Mouse (Mus musculus) neural tube, embryonic 12.5 days (tissue): ENCODE measurements around the gene Haao. TPM values are rescaled to one million over a fixed set of nuclear protein-coding genes. Genes with fewer than 3 reads are reported as not detected.

ENCODE experiments used
- ATAC-seq: fragments of 200-750 bp; cut with Nextera tagmentation; 2 replicates; pipeline ENCODE4 v1.8.0; 2017; ENCODE audit warnings: low read depth, mild to moderate bottlenecking, moderate TSS enrichment, moderate library complexity; ENCODE audit not compliant: low FRiP score
- H3K27ac ChIP-seq: fragments of 300-500 bp; sonication (generic); 2 replicates; pipeline ENCODE4 v1.5.1; 2016
- H3K27me3 ChIP-seq: fragments of 300-500 bp; sonication (generic); replicated peaks from 2 replicates; pipeline ENCODE4 v1.6.1; 2016; ENCODE audit warnings: mild to moderate bottlenecking
- H3K36me3 ChIP-seq: fragments of 300-500 bp; sonication (generic); 2 replicates; pipeline ENCODE4 v1.6.1; 2016; ENCODE audit warnings: mild to moderate bottlenecking
- H3K4me1 ChIP-seq: fragments of 300-500 bp; sonication (generic); 2 replicates; pipeline ENCODE4 v1.6.1; 2016
- H3K4me2 ChIP-seq: fragments of 300-500 bp; sonication (generic); replicated peaks from 2 replicates; pipeline ENCODE4 v1.6.1; 2016; ENCODE audit warnings: mild to moderate bottlenecking
- H3K4me3 ChIP-seq: fragments of 300-500 bp; sonication (generic); 2 replicates; pipeline ENCODE4 v1.5.1; 2016
- H3K9ac ChIP-seq: fragments of 300-500 bp; sonication (generic); 2 replicates; pipeline ENCODE4 v1.6.1; 2016; ENCODE audit warnings: mild to moderate bottlenecking
- H3K9me3 ChIP-seq: fragments of 300-500 bp; sonication (generic); 2 replicates; pipeline ENCODE4 v1.6.1; 2016; ENCODE audit warnings: mild to moderate bottlenecking
- WGBS: fragments of 180-500 bp; shearing (Covaris S2); methylation state at CpG from one replicate; pipeline ENCODE4 v1.1.7; 2016; 5-methylcytosine and 5-hydroxymethylcytosine counted together
- polyA plus RNA-seq: library from polyadenylated mRNA; unstranded; fragments of >200 nt; fragmentation: Nextera tagmentation; extraction: Ambion mirVana; gene quantifications from 2 replicates; pipeline ENCODE4 v1.2.1, GENCODE M21; 2016

Haao gene
- not detected in 2 replicates for polyA plus RNA-seq

- Histone ChIP-seq H3K36me3 (no peaks in the 10 kb centered on the region), H3K27ac (no peak within 1 kb of the TSS), H3K9me3 (no peaks in the 10 kb centered on the region), H3K4me1 (peaks cover 4% of the 10 kb centered on the region; the same call in 1 of the 2 replicates), H3K9ac (no peak within 1 kb of the TSS), H3K4me2 (no peak within 1 kb of the TSS), H3K4me3 (no peak within 1 kb of the TSS), H3K27me3 (no peaks in the 10 kb centered on the region)
- ATAC-seq = no peak
- 83% methylated on average over 3 of the region's 3 CpGs for WGBS
Observed at GRCm38 (mm10) chr17:83847815-83848214, at the start of gene Haao. Gene Haao (minus strand): TSS chr17:83847963.

GRCm38 (mm10) chr17:83897361-83897799, 49.6 kb upstream of the Haao start:
- no peak for ATAC-seq
- 73% methylated on average over 8 of the region's 8 CpGs for WGBS

GRCm38 (mm10) chr17:83896723-83897122, 49.0 kb upstream of the Haao start:
- H3K4me3 ChIP-seq = no peak overlapping the region
- peaks cover 7% of the 10 kb centered on the region; the same call in 1 of the 2 replicates for H3K4me1 ChIP-seq
- no peaks in the 10 kb centered on the region for H3K36me3 ChIP-seq
- H3K9ac ChIP-seq = no peak overlapping the region
- no peak overlapping the region for H3K27ac ChIP-seq
- H3K9me3 ChIP-seq = no peaks in the 10 kb centered on the region
- no peak for ATAC-seq
- H3K27me3 ChIP-seq = no peaks in the 10 kb centered on the region
- H3K4me2 ChIP-seq = no peak overlapping the region
- WGBS = 26% methylated on average over 10 of the region's 10 CpGs

More at GRCm38 (mm10) chr17:83897361-83897799, 49.6 kb upstream of the Haao start:
- Histone ChIP-seq H3K27me3 (no peaks in the 10 kb centered on the region; the same call in 1 of the 2 replicates), H3K36me3 (no peaks in the 10 kb centered on the region), H3K4me2 (no peak overlapping the region), H3K9ac (no peak overlapping the region), H3K4me1 (peaks cover 7% of the 10 kb centered on the region), H3K9me3 (no peaks in the 10 kb centered on the region), H3K4me3 (no peak overlapping the region), H3K27ac (no peak overlapping the region)

- WGBS = 50% methylated on average over 8 of the region's 8 CpGs
- Histone ChIP-seq H3K4me1 (peaks cover 12% of the 10 kb centered on the region), H3K36me3 (no peaks in the 10 kb centered on the region), H3K9me3 (no peaks in the 10 kb centered on the region), H3K27me3 (no peaks in the 10 kb centered on the region), H3K9ac (no peak overlapping the region), H3K4me2 (no peak overlapping the region), H3K27ac (no peak overlapping the region), H3K4me3 (no peak overlapping the region)
- no peak for ATAC-seq
Observed at GRCm38 (mm10) chr17:83895321-83895770, 47.6 kb upstream of the Haao start.

- Histone ChIP-seq H3K4me2 (no peak overlapping the region), H3K4me1 (peaks cover 21% of the 10 kb centered on the region), H3K9ac (no peak overlapping the region), H3K9me3 (no peaks in the 10 kb centered on the region), H3K27me3 (no peaks in the 10 kb centered on the region), H3K4me3 (no peak overlapping the region), H3K27ac (no peak overlapping the region), H3K36me3 (no peaks in the 10 kb centered on the region)
- WGBS = 92% methylated on average over 4 of the region's 4 CpGs
- no peak for ATAC-seq
Observed at GRCm38 (mm10) chr17:83893134-83893533, 45.4 kb upstream of the Haao start.

- Histone ChIP-seq H3K4me1 (peaks cover 21% of the 10 kb centered on the region), H3K9me3 (no peaks in the 10 kb centered on the region), H3K36me3 (no peaks in the 10 kb centered on the region), H3K27ac (no peak overlapping the region), H3K4me2 (no peak overlapping the region), H3K27me3 (no peaks in the 10 kb centered on the region), H3K4me3 (no peak overlapping the region), H3K9ac (no peak overlapping the region)
- ATAC-seq = no peak
- 76% methylated on average over 9 of the region's 9 CpGs for WGBS
Observed at GRCm38 (mm10) chr17:83891864-83892263, 44.1 kb upstream of the Haao start.

- no peak overlapping the region for H3K4me2 ChIP-seq
- 48% methylated on average over 5 of the region's 5 CpGs for WGBS
Observed at GRCm38 (mm10) chr17:83890373-83890696, 42.6 kb upstream of the Haao start.

GRCm38 (mm10) chr17:83889691-83890372, 42.1 kb upstream of the Haao start:
- no peaks in the 10 kb centered on the region for H3K9me3 ChIP-seq
- no peak overlapping the region for H3K4me2 ChIP-seq
- no peaks in the 10 kb centered on the region for H3K27me3 ChIP-seq
- no peak for ATAC-seq
- peaks cover 14% of the 10 kb centered on the region for H3K4me1 ChIP-seq
- WGBS = 44% methylated on average over 13 of the region's 13 CpGs
- H3K4me3 ChIP-seq = no peak overlapping the region
- H3K27ac ChIP-seq = no peak overlapping the region
- no peak overlapping the region for H3K9ac ChIP-seq
- H3K36me3 ChIP-seq = no peaks in the 10 kb centered on the region

More at GRCm38 (mm10) chr17:83890373-83890696, 42.6 kb upstream of the Haao start:
- H3K4me3 ChIP-seq = no peak overlapping the region
- no peak for ATAC-seq
- H3K9ac ChIP-seq = no peak overlapping the region
- H3K36me3 ChIP-seq = no peaks in the 10 kb centered on the region
- no peaks in the 10 kb centered on the region for H3K9me3 ChIP-seq
- H3K4me1 ChIP-seq = peaks cover 17% of the 10 kb centered on the region
- H3K27me3 ChIP-seq = no peaks in the 10 kb centered on the region
- no peak overlapping the region for H3K27ac ChIP-seq

- H3K4me3 ChIP-seq = no peak overlapping the region
- no peaks in the 10 kb centered on the region for H3K27me3 ChIP-seq
- H3K4me2 ChIP-seq = no peak overlapping the region
- H3K9me3 ChIP-seq = no peaks in the 10 kb centered on the region
- no peak for ATAC-seq
- no peak overlapping the region for H3K9ac ChIP-seq
- H3K27ac ChIP-seq = no peak overlapping the region
- 86% methylated on average over 5 of the region's 5 CpGs for WGBS
- no peaks in the 10 kb centered on the region for H3K36me3 ChIP-seq
- peaks cover 14% of the 10 kb centered on the region for H3K4me1 ChIP-seq
Observed at GRCm38 (mm10) chr17:83889329-83889690, 41.5 kb upstream of the Haao start.

- Histone ChIP-seq H3K9ac (no peak overlapping the region), H3K36me3 (no peaks in the 10 kb centered on the region), H3K27ac (no peak overlapping the region), H3K4me3 (no peak overlapping the region), H3K4me1 (peaks cover 14% of the 10 kb centered on the region), H3K27me3 (no peaks in the 10 kb centered on the region), H3K9me3 (no peaks in the 10 kb centered on the region), H3K4me2 (no peak overlapping the region)
- no peak for ATAC-seq
- 81% methylated on average over 5 of the region's 5 CpGs for WGBS
Observed at GRCm38 (mm10) chr17:83887241-83887640, 39.5 kb upstream of the Haao start.

GRCm38 (mm10) chr17:83886395-83886794, 38.6 kb upstream of the Haao start:
- Histone ChIP-seq H3K27ac (no peak overlapping the region), H3K9ac (no peak overlapping the region), H3K36me3 (no peaks in the 10 kb centered on the region), H3K27me3 (no peaks in the 10 kb centered on the region), H3K4me1 (peaks cover 14% of the 10 kb centered on the region), H3K4me2 (no peak overlapping the region), H3K9me3 (no peaks in the 10 kb centered on the region), H3K4me3 (no peak overlapping the region)
- WGBS = 82% methylated on average over 3 of the region's 3 CpGs
- ATAC-seq = no peak

- no peak for ATAC-seq
- H3K27ac ChIP-seq = no peak overlapping the region
- H3K36me3 ChIP-seq = no peaks in the 10 kb centered on the region
- no peak overlapping the region for H3K4me2 ChIP-seq
- H3K9me3 ChIP-seq = no peaks in the 10 kb centered on the region
- H3K4me3 ChIP-seq = no peak overlapping the region
- peaks cover 13% of the 10 kb centered on the region for H3K4me1 ChIP-seq
- no peaks in the 10 kb centered on the region for H3K27me3 ChIP-seq
- no peak overlapping the region for H3K9ac ChIP-seq
- WGBS = 89% methylated on average over 5 of the region's 5 CpGs
Observed at GRCm38 (mm10) chr17:83885750-83886149, 38.0 kb upstream of the Haao start.

GRCm38 (mm10) chr17:83885021-83885582, 37.3 kb upstream of the Haao start:
- WGBS = 91% methylated on average over 13 of the region's 13 CpGs
- Histone ChIP-seq H3K27me3 (no peaks in the 10 kb centered on the region), H3K9ac (no peak overlapping the region), H3K4me1 (peaks cover 7% of the 10 kb centered on the region), H3K4me2 (no peak overlapping the region), H3K27ac (no peak overlapping the region), H3K36me3 (no peaks in the 10 kb centered on the region), H3K9me3 (no peaks in the 10 kb centered on the region), H3K4me3 (no peak overlapping the region)
- no peak for ATAC-seq
